Mouse (Mus musculus): ENCODE measurements around the gene Vpreb3. TPM values are rescaled to one million over a fixed set of nuclear protein-coding genes. Genes with fewer than 3 reads are reported as not detected.
A peak's percentile ranks its signal among the peaks of the same experiment; 100 is the strongest.

Gene Vpreb3
- polyA plus RNA-seq, 1 experiment from 2014 or later = 0.67 TPM

DNA sequence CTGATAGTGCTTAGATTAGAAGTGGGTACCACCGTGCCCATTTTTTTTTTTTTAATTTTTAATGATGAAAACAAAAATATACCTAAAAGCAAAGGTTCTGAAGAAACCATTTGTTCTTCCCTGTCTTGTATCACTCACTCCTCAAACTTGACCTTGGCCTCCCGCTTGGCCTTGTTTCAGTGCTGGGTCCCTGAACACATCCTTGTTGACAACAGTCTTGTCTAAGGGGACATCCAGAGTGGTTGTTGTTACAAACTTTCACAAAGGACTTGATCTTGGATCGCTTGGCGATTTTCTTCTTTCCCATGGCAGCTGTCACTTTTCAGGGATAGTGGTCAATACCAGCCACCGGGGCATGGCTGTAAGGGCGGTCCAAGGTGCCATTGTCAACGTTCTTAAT, 2.4 kb downstream of the Vpreb3 start:
- H3K27ac ChIP-seq = no peak overlapping the region
- H3K4me1 ChIP-seq (replicated peaks) = peaks cover 21% of the 10 kb centered on the region
- no peaks in the 10 kb centered on the region for H3K36me3 ChIP-seq
- no peak for DNase-seq
- no peak overlapping the region for H3K9ac ChIP-seq
- WGBS (ENCODE audit: insufficient replicate concordance) = 81% methylated on average over 7 of the region's 7 CpGs
- no peak for ATAC-seq (ENCODE audit: low read depth)
- no peak overlapping the region for H3K4me3 ChIP-seq (replicated peaks)
- H3K27me3 ChIP-seq = peaks cover 35% of the 10 kb centered on the region
- no peak overlapping the region for H3K4me2 ChIP-seq
- no peaks in the 10 kb centered on the region for H3K9me3 ChIP-seq (replicated peaks)

DNA sequence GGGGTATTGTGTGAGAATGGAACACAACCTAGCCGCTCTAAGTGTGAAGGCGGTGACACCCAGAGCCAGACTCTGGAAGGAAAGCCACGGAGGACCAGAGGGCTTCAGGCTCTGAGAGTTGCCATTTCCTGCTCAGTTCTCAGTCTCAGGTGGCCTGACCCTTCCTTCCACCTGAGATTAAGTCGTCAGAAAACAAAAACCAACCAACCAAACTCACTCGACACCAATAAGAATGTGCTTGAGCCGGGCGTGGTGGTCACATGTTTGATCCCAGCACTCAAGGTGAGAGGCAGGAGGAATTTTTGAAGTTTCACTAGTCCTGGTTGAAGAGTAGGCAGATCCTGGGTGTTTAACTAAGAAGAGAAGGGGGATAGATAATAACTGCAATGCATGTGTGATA, 3.0 kb downstream of the Vpreb3 start:
- WGBS (ENCODE audit: insufficient replicate concordance) = 70% methylated on average over 7 of the region's 7 CpGs
- Histone ChIP-seq H3K4me2 (no peak overlapping the region), H3K9me3 (replicated peaks) (no peaks in the 10 kb centered on the region), H3K4me3 (replicated peaks) (no peak overlapping the region), H3K27ac (no peak overlapping the region), H3K9ac (no peak overlapping the region), H3K36me3 (no peaks in the 10 kb centered on the region), H3K27me3 (peaks cover 42% of the 10 kb centered on the region), H3K4me1 (replicated peaks) (peaks cover 21% of the 10 kb centered on the region)
- DNase-seq (no peak), ATAC-seq (ENCODE audit: low read depth) (no peak)

DNA sequence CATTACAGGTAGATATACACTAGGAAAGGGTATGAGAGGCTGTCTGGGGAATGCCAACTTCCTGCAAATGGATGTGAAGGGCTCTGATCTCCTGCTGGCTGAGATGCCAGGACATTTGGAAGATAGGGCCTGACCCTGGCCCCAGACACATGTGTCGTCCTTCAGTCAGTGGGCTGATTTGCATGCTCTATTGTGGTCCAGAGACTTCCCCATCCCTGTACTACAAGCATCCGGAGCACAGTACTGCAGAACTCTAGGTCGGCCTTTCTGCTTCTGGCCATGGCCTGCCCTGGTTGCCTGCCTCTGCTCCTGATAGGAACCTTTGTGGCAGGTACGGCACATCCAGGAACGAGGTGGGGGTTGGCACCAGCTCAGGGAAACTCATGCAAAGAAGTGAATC, 5.2 kb downstream of the Vpreb3 start:
- no peak for ATAC-seq (ENCODE audit: low read depth)
- Histone ChIP-seq H3K9me3 (replicated peaks) (no peaks in the 10 kb centered on the region), H3K36me3 (no peaks in the 10 kb centered on the region), H3K4me3 (replicated peaks) (no peak overlapping the region), H3K4me2 (no peak overlapping the region), H3K9ac (no peak overlapping the region), H3K27ac (no peak overlapping the region), H3K27me3 (peaks cover 48% of the 10 kb centered on the region), H3K4me1 (replicated peaks) (peaks cover 21% of the 10 kb centered on the region)
- DNase-seq = no peak
- 60% methylated on average over 5 of the region's 5 CpGs for WGBS (ENCODE audit: insufficient replicate concordance)

DNA sequence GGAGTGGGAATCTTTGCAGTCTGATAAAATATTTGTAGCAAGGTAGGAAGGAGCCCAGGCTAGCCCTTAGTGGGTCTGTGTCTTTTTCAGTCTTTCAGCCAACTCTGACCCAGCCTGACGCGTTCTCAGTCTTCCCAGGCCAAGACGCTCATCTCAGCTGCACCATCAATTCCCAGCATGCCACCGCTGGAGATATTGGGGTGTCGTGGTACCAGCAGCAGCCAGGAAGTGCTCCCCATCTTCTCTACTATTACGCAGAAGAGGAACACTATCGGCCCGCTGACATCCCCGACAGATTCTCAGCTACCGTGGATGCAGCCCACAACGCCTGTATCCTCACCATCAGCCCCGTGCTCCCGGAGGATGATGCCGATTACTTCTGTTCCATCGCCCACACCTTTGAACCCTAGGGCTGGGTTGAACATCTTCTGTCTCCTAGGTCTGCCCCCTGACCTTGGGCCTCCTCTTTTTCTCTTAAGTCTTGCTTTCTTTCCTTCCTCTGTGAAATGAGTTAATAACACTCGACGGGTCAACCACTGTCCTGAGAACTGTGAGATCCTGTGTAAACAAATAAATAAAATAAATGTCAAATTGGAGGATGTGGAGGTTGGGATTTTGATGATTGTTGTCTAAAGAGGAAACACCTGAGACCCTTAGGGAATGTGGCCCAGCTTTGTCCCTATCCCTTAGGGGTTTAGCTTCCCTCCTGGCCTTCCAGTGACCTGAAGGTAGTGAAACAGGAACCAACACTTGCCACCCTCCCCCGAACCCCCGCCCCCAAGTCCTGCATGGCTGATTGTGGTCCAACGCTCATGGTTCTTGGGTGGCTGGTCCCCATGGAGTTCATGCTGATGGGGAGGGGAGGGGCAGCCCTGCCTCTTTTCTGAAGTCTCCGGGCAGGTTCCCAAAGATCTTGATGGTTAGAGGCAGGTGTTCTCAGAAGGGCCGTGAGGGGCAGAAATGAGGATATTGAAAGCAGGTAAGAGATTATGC, 6.5 kb downstream of the Vpreb3 start:
- ATAC-seq (ENCODE audit: low read depth) (no peak), DNase-seq (no peak)
- no peaks in the 10 kb centered on the region for H3K36me3 ChIP-seq
- H3K4me2 ChIP-seq = no peak overlapping the region
- peaks cover 57% of the 10 kb centered on the region for H3K27me3 ChIP-seq
- H3K27ac ChIP-seq = no peak overlapping the region
- peaks cover 22% of the 10 kb centered on the region for H3K4me1 ChIP-seq (replicated peaks)
- H3K4me3 ChIP-seq (replicated peaks) = no peak overlapping the region
- 66% methylated on average over 22 of the region's 22 CpGs for WGBS (ENCODE audit: insufficient replicate concordance)
- H3K9me3 ChIP-seq (replicated peaks) = no peaks in the 10 kb centered on the region
- H3K9ac ChIP-seq = no peak overlapping the region

DNA sequence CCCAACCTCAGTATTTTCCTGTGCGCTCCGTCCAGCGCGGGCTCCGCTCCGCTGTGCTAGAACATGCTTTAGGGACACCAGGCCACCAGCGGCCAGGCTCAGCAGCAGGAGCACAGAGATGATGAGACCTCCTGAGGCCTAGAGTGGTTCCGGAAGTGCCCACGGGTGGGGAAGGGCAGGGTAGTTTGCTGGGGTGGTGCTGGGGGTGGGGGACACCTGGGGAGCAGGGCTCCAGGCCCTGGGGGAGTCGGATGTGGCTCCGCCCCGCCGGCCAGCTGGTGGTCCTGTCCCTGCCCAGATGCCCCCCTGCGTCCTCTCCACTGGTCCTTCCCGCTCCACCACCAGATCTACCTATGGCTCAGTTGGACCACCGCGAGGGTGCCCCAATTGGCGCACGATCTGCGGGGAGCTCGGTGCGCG, 7.9 kb downstream of the Vpreb3 start:
- ATAC-seq (ENCODE audit: low read depth) (peak; percentile 37), DNase-seq (no peak)
- Histone ChIP-seq H3K4me3 (replicated peaks) (peak overlapping the region; percentile 45), H3K9ac (peak overlapping the region; percentile 30; the same call in 1 of the 2 replicates), H3K9me3 (replicated peaks) (no peaks in the 10 kb centered on the region), H3K27ac (no peak overlapping the region), H3K36me3 (no peaks in the 10 kb centered on the region), H3K4me1 (replicated peaks) (peaks cover 22% of the 10 kb centered on the region), H3K27me3 (peaks cover 60% of the 10 kb centered on the region), H3K4me2 (peak overlapping the region; percentile 63)
- 6% methylated on average over 23 of the region's 23 CpGs for WGBS (ENCODE audit: insufficient replicate concordance)

DNA sequence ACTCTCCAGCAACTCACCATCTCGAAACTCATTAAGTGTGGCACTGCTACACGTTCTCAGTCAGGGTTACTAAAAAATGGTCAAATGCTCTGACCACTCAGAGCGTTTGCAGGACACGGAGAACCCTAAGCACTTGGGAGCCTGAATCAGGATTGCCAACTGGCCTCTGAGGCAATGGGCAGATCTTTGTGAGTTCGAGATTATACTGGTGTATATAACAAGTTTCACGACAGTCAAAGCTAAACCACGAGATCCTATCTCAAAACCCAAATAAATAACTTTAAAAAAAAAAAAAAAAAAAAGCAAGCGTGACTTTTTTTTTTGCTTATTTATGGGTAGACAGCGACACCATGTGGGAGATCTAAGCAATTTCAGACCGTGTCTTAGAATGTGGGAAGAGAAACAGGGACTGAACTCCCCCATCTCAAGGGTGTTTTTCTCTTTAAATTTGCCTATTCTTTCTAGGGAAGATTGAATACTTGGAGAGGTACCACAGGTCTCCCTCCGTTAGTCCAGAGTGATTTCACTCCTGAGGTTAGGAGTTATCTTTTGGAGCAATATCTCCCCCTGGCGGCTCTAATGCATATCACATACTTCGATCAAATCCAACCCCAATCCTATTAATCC, 8.7 kb downstream of the Vpreb3 start:
- H3K27ac ChIP-seq = no peak overlapping the region
- peak overlapping the region; percentile 45 for H3K4me3 ChIP-seq (replicated peaks)
- ATAC-seq (ENCODE audit: low read depth) (peak; percentile 21; the same call in 1 of the 2 replicates), DNase-seq (no peak)
- no peaks in the 10 kb centered on the region for H3K36me3 ChIP-seq
- H3K9ac ChIP-seq = no peak overlapping the region
- WGBS (ENCODE audit: insufficient replicate concordance) = 3% methylated on average over 13 of the region's 13 CpGs
- H3K9me3 ChIP-seq (replicated peaks) = no peaks in the 10 kb centered on the region
- peaks cover 58% of the 10 kb centered on the region for H3K27me3 ChIP-seq
- H3K4me1 ChIP-seq (replicated peaks) = peaks cover 22% of the 10 kb centered on the region
- H3K4me2 ChIP-seq = peak overlapping the region; percentile 63

DNA sequence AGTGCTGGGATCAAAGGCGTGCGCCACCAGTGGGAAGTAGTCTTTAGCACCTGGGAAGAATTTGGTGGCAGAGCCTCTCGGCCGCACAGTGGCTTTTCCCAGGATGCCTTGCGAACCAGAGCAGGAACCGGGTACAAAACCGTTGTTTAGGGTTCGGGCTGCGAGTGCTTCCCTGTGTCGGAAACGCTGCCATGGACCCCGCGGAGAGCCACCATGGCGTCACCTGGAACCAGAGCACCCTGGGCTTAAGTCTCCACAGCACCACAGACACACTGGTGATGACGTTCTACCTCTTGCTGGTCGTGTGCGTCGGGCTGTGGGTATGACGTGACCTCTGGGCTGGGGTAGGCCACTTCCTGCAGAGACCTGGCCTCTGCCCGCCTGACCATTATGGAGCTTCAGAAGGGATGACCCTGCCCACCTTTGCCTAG, 11.5 kb downstream of the Vpreb3 start, which contains the start of gene Gm5134:
Gm5134 (plus strand) TSS at position 134 of the 431 bp plus-strand sequence.
- Histone ChIP-seq H3K4me3 (replicated peaks) (peak within 1 kb of the TSS; percentile 48), H3K27ac (no peak within 1 kb of the TSS), H3K4me1 (replicated peaks) (peaks cover 22% of the 10 kb centered on the region), H3K9ac (peak within 1 kb of the TSS; percentile 42), H3K9me3 (replicated peaks) (no peaks in the 10 kb centered on the region), H3K4me2 (peak within 1 kb of the TSS; percentile 66), H3K36me3 (no peaks in the 10 kb centered on the region), H3K27me3 (peaks cover 37% of the 10 kb centered on the region)
- ATAC-seq (ENCODE audit: low read depth) (no peak), DNase-seq (no peak)
- WGBS (ENCODE audit: insufficient replicate concordance) = 13% methylated on average over 20 of the region's 20 CpGs

DNA sequence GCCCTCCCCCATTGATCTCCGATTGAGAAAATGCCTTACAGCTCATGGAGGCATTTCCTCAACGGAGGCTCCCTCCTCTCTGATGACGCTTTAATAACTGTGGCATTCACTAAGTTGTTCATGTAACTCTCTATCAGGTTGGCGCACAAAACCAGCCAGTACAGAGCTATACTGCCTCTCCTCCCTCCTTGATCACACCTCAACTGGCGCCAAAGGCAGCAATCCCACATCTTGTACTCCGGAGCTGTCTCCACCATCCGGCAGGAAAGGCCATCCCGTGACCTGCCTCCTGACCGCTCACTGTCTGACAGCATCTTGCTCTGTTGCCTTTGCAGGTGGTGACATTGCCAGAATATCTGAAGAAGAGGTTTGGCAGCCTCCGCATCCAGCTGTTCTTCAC, 31.0 kb downstream of the Vpreb3 start:
- Histone ChIP-seq H3K27me3 (no peaks in the 10 kb centered on the region), H3K4me1 (replicated peaks) (0 out of 2 replicates have a peak, but pooled peaks cover 4% of the 10 kb centered on the region), H3K4me2 (no peak overlapping the region), H3K9me3 (replicated peaks) (no peaks in the 10 kb centered on the region), H3K9ac (no peak overlapping the region), H3K27ac (no peak overlapping the region), H3K36me3 (no peaks in the 10 kb centered on the region), H3K4me3 (replicated peaks) (no peak overlapping the region)
- ATAC-seq (ENCODE audit: low read depth) (no peak), DNase-seq (no peak)
- whole genome bisulfite sequencing (ENCODE audit: insufficient replicate concordance) = 77% methylated on average over 10 of the region's 10 CpGs

DNA sequence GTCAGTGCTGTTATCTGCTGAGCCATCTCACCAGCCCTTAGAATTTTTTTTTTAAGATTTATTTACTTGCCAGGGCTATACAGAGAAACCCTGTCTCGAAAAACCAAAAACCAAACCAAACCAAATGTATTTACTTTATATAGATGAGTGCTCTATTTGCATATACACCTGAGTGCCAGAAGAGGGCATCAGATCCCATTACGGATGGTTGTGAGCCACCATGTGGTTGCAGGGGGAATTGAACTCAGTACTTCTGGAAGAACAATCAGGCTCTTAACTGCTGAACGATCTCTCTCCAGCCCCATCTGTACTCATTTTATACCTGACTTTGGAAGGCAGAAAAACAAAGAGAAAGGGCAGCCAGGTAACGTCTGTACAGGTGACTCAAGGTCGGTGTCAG, 32.4 kb downstream of the Vpreb3 start:
- WGBS (ENCODE audit: insufficient replicate concordance) = 59% methylated on average over 5 of the region's 5 CpGs
- 0 out of 2 replicates have a peak, but pooled peaks cover 4% of the 10 kb centered on the region for H3K4me1 ChIP-seq (replicated peaks)
- DNase-seq (no peak), ATAC-seq (ENCODE audit: low read depth) (no peak)
- no peak overlapping the region for H3K4me2 ChIP-seq
- H3K4me3 ChIP-seq (replicated peaks) = no peak overlapping the region
- no peaks in the 10 kb centered on the region for H3K27me3 ChIP-seq
- no peaks in the 10 kb centered on the region for H3K36me3 ChIP-seq
- H3K27ac ChIP-seq = no peak overlapping the region
- no peaks in the 10 kb centered on the region for H3K9me3 ChIP-seq (replicated peaks)
- H3K9ac ChIP-seq = no peak overlapping the region

DNA sequence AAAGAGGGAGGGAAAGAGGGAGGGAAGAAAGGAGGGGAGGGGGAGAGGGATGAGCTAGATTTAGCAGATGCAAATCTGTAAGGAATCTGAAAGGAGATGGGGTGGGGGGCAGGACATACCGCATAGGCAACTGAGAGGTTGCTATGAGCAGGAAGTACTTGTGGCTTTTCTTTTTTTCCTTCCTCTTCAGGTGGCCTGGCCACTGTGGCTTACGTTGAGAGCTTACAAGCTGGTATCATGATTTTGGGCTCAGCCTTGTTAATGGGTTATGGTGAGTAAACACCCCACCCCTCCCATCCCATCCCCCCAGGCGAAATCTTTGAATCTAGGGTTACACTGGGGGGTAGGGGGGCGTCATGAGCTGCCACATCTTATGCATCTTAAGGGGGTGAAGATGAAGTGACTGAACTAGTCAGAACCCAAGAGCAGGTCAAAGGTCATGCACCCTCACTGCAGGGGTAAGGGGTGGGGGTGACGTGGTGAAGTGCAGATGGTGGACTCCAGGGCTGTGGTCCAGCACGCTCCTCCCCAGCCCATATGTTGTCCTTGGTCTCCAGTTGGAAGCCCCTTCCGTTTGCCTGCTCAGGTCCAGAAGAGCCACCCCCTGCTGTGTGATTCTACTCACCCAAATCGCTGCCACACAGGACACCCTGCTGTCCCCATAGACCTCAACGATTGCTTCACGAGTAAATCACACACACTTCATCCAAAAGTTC, 35.4 kb downstream of the Vpreb3 start:
- 24% methylated on average over 10 of the region's 10 CpGs for WGBS (ENCODE audit: insufficient replicate concordance)
- DNase-seq = no peak
- ATAC-seq (ENCODE audit: low read depth) = no peak
- Histone ChIP-seq H3K27ac (no peak overlapping the region), H3K27me3 (no peaks in the 10 kb centered on the region; the same call in 1 of the 2 replicates), H3K4me1 (replicated peaks) (peaks cover 6% of the 10 kb centered on the region), H3K4me2 (no peak overlapping the region), H3K9me3 (replicated peaks) (no peaks in the 10 kb centered on the region), H3K9ac (no peak overlapping the region), H3K4me3 (replicated peaks) (no peak overlapping the region), H3K36me3 (no peaks in the 10 kb centered on the region)

DNA sequence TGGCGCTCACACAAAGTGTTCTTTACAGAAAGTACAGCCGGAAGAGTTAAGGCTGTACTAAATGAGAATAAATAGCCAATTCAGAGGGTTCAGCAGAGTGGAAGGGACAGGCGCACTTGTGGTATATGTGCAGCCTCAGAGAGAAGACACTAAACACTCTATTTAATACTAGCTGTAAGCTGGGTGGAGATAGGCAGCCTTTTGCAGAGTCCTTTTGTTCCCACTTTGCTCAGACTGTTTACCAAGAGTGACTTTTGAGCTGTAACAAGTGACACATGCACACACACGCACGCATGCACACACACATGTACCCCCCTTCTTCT, 35.9 kb downstream of the Vpreb3 start:
- Histone ChIP-seq H3K9ac (no peak overlapping the region), H3K27ac (no peak overlapping the region), H3K4me2 (no peak overlapping the region), H3K36me3 (no peaks in the 10 kb centered on the region), H3K4me1 (replicated peaks) (peaks cover 9% of the 10 kb centered on the region), H3K9me3 (replicated peaks) (no peaks in the 10 kb centered on the region), H3K4me3 (replicated peaks) (no peak overlapping the region), H3K27me3 (no peaks in the 10 kb centered on the region; the same call in 1 of the 2 replicates)
- no peak for DNase-seq
- WGBS (ENCODE audit: insufficient replicate concordance) = 73% methylated on average over 5 of the region's 5 CpGs
- no peak for ATAC-seq (ENCODE audit: low read depth)

Data from liver, embryonic 13.5 days (tissue).